Mouse (Mus musculus): ENCODE results near the gene Rgs6. TPM values are rescaled to one million over a fixed set of nuclear protein-coding genes. Genes with fewer than 3 reads are reported as not detected.

Rgs6 gene
- polyA plus RNA-seq, 2 experiments: 0.07 to 0.20 TPM

DNA sequence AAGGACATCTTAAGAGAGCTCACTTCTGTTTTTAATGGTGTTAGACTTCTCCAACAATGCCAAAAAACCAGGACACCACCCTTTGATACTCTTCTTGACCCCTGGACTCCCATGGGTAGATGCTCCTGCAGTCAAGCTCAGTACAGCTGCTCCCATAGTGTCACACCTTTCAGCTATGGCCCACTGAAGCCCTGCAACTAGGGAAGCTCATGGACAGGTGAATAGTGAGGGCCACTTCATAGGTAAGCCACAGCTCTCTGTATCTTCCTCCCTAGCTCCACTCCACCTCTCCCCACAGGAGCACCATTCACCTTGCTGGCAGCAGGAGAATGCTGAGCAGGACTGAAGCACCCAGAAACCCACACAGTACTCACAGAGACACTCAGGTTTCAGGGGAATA lies 384.6 kb downstream of the Rgs6 start:
- Histone ChIP-seq H3K27ac (no peak overlapping the region), H3K4me2 (ENCODE audit: low read depth) (no peak overlapping the region), H3K27me3 (ENCODE audit: control insufficient read depth, insufficient read depth, low read length) (no peaks in the 10 kb centered on the region), H3K9ac (replicated peaks) (no peak overlapping the region), H3K9me3 (ENCODE audit: control insufficient read depth, low read length) (no peaks in the 10 kb centered on the region), H3K4me3 (ENCODE audit: insufficient read depth in 1 of 2, low read depth in 2 of 2, low read length in 2 of 2) (no peak overlapping the region), H3K36me3 (replicated peaks; ENCODE audit: control insufficient read depth, insufficient read depth, low read depth) (no peaks in the 10 kb centered on the region), H3K4me1 (replicated peaks; ENCODE audit: control insufficient read depth in 2 of 2, insufficient read depth in 2 of 2, low read length in 1 of 2) (no peaks in the 10 kb centered on the region)
- ATAC-seq (ENCODE audit: insufficient read depth) (no peak), DNase-seq (ENCODE audit: low read depth in 3 of 3, low spot score in 3 of 3) (no peak)
- TF ChIP-seq CTCF (IDR thresholded peaks at IDR 0.05; ENCODE audit: low read depth): no peak
- TF ChIP-seq EP300 (IDR thresholded peaks at IDR 0.05; ENCODE audit: low read depth): no peak

GRCm38 (mm10) chr12:82973771-82974170 lies 385.7 kb downstream of the Rgs6 start:
- Histone ChIP-seq H3K4me1 (replicated peaks; ENCODE audit: control insufficient read depth in 2 of 2, insufficient read depth in 2 of 2, low read length in 1 of 2) (no peaks in the 10 kb centered on the region), H3K27me3 (ENCODE audit: control insufficient read depth, insufficient read depth, low read length) (no peaks in the 10 kb centered on the region), H3K9ac (replicated peaks) (no peak overlapping the region), H3K4me2 (ENCODE audit: low read depth) (no peak overlapping the region), H3K9me3 (ENCODE audit: control insufficient read depth, low read length) (no peaks in the 10 kb centered on the region), H3K4me3 (ENCODE audit: insufficient read depth in 1 of 2, low read depth in 2 of 2, low read length in 2 of 2) (no peak overlapping the region), H3K27ac (no peak overlapping the region), H3K36me3 (replicated peaks; ENCODE audit: control insufficient read depth, insufficient read depth, low read depth) (no peaks in the 10 kb centered on the region)
- no peak for DNase-seq (ENCODE audit: low read depth in 3 of 3, low spot score in 3 of 3)
- ATAC-seq (ENCODE audit: insufficient read depth): no peak
- WGBS (ENCODE audit: insufficient replicate concordance): 56% methylated on average over 3 of the region's 3 CpGs
- no peak for TF ChIP-seq CTCF (IDR thresholded peaks at IDR 0.05; ENCODE audit: low read depth)

DNA sequence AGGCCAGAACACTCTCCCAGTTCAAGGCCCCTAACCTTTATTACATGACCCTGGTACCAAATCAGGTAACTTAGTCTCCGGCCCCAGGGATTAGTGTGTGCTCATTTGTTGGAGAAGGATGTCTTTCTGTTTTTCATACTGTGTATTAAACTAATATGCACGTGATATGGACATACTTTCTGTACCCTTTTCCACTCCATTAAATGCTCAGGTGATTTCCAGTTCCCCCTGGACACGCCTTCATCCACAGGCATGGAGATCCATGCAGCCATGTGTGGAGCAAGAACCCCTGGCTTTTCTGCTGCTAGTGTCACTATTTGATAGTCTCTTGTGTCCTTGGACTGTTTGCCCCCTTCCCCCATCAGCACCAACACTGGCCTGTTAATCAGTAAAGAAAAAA lies 390.2 kb downstream of the Rgs6 start:
- TF ChIP-seq CTCF (IDR thresholded peaks at IDR 0.05; ENCODE audit: low read depth) (no peak), EP300 (IDR thresholded peaks at IDR 0.05; ENCODE audit: low read depth) (no peak)
- no peak for ATAC-seq (ENCODE audit: insufficient read depth)
- Histone ChIP-seq H3K9ac (replicated peaks) (no peak overlapping the region), H3K4me2 (ENCODE audit: low read depth) (no peak overlapping the region), H3K27ac (no peak overlapping the region), H3K9me3 (ENCODE audit: control insufficient read depth, low read length) (no peaks in the 10 kb centered on the region), H3K36me3 (replicated peaks; ENCODE audit: control insufficient read depth, insufficient read depth, low read depth) (no peaks in the 10 kb centered on the region), H3K4me1 (replicated peaks; ENCODE audit: control insufficient read depth in 2 of 2, insufficient read depth in 2 of 2, low read length in 1 of 2) (no peaks in the 10 kb centered on the region), H3K27me3 (ENCODE audit: control insufficient read depth, insufficient read depth, low read length) (no peaks in the 10 kb centered on the region), H3K4me3 (ENCODE audit: insufficient read depth in 1 of 2, low read depth in 2 of 2, low read length in 2 of 2) (no peak overlapping the region)
- no peak for DNase-seq (ENCODE audit: low read depth in 3 of 3, low spot score in 3 of 3)
- WGBS (ENCODE audit: insufficient replicate concordance): 61% methylated on average over 3 of the region's 3 CpGs

- Histone ChIP-seq H3K4me3 (ENCODE audit: insufficient read depth in 1 of 2, low read depth in 2 of 2, low read length in 2 of 2) (no peak overlapping the region), H3K9me3 (ENCODE audit: control insufficient read depth, low read length) (no peaks in the 10 kb centered on the region), H3K4me1 (replicated peaks; ENCODE audit: control insufficient read depth in 2 of 2, insufficient read depth in 2 of 2, low read length in 1 of 2) (no peaks in the 10 kb centered on the region), H3K27me3 (ENCODE audit: control insufficient read depth, insufficient read depth, low read length) (no peaks in the 10 kb centered on the region), H3K9ac (replicated peaks) (no peak overlapping the region), H3K36me3 (replicated peaks; ENCODE audit: control insufficient read depth, insufficient read depth, low read depth) (no peaks in the 10 kb centered on the region), H3K27ac (no peak overlapping the region), H3K4me2 (ENCODE audit: low read depth) (no peak overlapping the region)
- 70% methylated on average over 4 of the region's 4 CpGs for WGBS (ENCODE audit: insufficient replicate concordance)
- DNase-seq (ENCODE audit: low read depth in 3 of 3, low spot score in 3 of 3): no peak
- ATAC-seq (ENCODE audit: insufficient read depth): no peak
- no peak for TF ChIP-seq EP300 (IDR thresholded peaks at IDR 0.05; ENCODE audit: low read depth)
- TF ChIP-seq CTCF (IDR thresholded peaks at IDR 0.05; ENCODE audit: low read depth): no peak
Observed at GRCm38 (mm10) chr12:82982716-82983115, 394.6 kb downstream of the Rgs6 start.

DNA sequence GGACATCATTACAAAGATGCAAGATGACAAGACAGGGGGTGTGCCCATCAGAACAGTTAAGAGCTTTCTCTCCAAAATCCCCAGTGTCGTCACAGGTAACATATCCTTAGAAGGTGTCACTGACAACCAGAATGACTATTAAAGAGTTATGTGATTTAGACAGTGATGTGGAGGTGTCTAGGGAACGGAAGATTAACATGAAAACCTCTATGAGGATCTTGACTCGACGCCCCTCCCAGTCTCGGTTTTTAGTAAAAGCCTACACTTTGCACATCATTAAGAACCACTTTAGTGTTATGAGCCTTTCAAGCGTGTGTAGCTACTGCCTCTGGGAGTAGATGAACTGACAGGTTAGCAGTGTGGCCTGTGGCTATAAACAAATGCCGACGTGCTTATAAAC lies 397.2 kb downstream of the Rgs6 start:
- no peak for DNase-seq (ENCODE audit: low read depth in 3 of 3, low spot score in 3 of 3)
- ATAC-seq (ENCODE audit: insufficient read depth): no peak
- 64% methylated on average over 8 of the region's 8 CpGs for WGBS (ENCODE audit: insufficient replicate concordance)
- H3K4me2 ChIP-seq (ENCODE audit: low read depth): no peak overlapping the region
- no peak overlapping the region for H3K27ac ChIP-seq
- TF ChIP-seq EP300 (IDR thresholded peaks at IDR 0.05; ENCODE audit: low read depth): no peak
- TF ChIP-seq CTCF (IDR thresholded peaks at IDR 0.05; ENCODE audit: low read depth): no peak
- no peak overlapping the region for H3K9ac ChIP-seq (replicated peaks)
- no peaks in the 10 kb centered on the region for H3K27me3 ChIP-seq (ENCODE audit: control insufficient read depth, insufficient read depth, low read length)
- no peaks in the 10 kb centered on the region for H3K9me3 ChIP-seq (ENCODE audit: control insufficient read depth, low read length)
- no peaks in the 10 kb centered on the region for H3K4me1 ChIP-seq (replicated peaks; ENCODE audit: control insufficient read depth in 2 of 2, insufficient read depth in 2 of 2, low read length in 1 of 2)
- H3K4me3 ChIP-seq (ENCODE audit: insufficient read depth in 1 of 2, low read depth in 2 of 2, low read length in 2 of 2): no peak overlapping the region
- H3K36me3 ChIP-seq (replicated peaks; ENCODE audit: control insufficient read depth, insufficient read depth, low read depth): no peaks in the 10 kb centered on the region

GRCm38 (mm10) chr12:82987661-82988060 lies 399.6 kb downstream of the Rgs6 start:
- Histone ChIP-seq H3K9me3 (ENCODE audit: control insufficient read depth, low read length) (no peaks in the 10 kb centered on the region), H3K4me1 (replicated peaks; ENCODE audit: control insufficient read depth in 2 of 2, insufficient read depth in 2 of 2, low read length in 1 of 2) (no peaks in the 10 kb centered on the region), H3K4me3 (ENCODE audit: insufficient read depth in 1 of 2, low read depth in 2 of 2, low read length in 2 of 2) (no peak overlapping the region), H3K27me3 (ENCODE audit: control insufficient read depth, insufficient read depth, low read length) (no peaks in the 10 kb centered on the region), H3K27ac (no peak overlapping the region), H3K4me2 (ENCODE audit: low read depth) (no peak overlapping the region), H3K36me3 (replicated peaks; ENCODE audit: control insufficient read depth, insufficient read depth, low read depth) (no peaks in the 10 kb centered on the region), H3K9ac (replicated peaks) (no peak overlapping the region)
- no peak for ATAC-seq (ENCODE audit: insufficient read depth)
- DNase-seq (ENCODE audit: low read depth in 3 of 3, low spot score in 3 of 3): no peak
- 32% methylated on average over 1 of the region's 1 CpGs for WGBS (ENCODE audit: insufficient replicate concordance)
- TF ChIP-seq CTCF (IDR thresholded peaks at IDR 0.05; ENCODE audit: low read depth) (no peak), EP300 (IDR thresholded peaks at IDR 0.05; ENCODE audit: low read depth) (no peak)

Data from liver, embryonic 14.5 days (tissue).